Mouse (Mus musculus) retina, postnatal 7 days (tissue): Measurements from ENCODE around the gene Sel1l3.

ENCODE experiments used
- DNase-seq: peaks from one replicate; pipeline ENCODE4 v3.0.0-alpha.2; 2012; ENCODE audit warnings: low read depth, low spot score

The Sel1l3 gene

GRCm38 (mm10) chr5:53087452-53087851, 126.3 kb downstream of the Sel1l3 start:
- DNase-seq = no peak

GRCm38 (mm10) chr5:53078453-53078852, 135.3 kb downstream of the Sel1l3 start:
- no peak for DNase-seq

GRCm38 (mm10) chr5:53074553-53074952, 139.2 kb downstream of the Sel1l3 start:
- no peak for DNase-seq

- DNase-seq = no peak
Observed at GRCm38 (mm10) chr5:53061532-53062130, 152.1 kb downstream of the Sel1l3 start.
